Mouse (Mus musculus) erythroblast, adult 5-6 weeks (primary cell): ENCODE data around the gene Id2. TPM values are rescaled to one million over a fixed set of nuclear protein-coding genes. Genes with fewer than 3 reads are reported as not detected.

Source experiments
- ATAC-seq: replicated peaks from 2 replicates; pipeline ENCODE4 v1.8.0; 2016; ENCODE audit warnings: moderate number of reproducible peaks, mild to moderate bottlenecking, moderate TSS enrichment, inconsistent platforms; ENCODE audit not compliant: poor library complexity, low FRiP score, severe bottlenecking
- total RNA-seq, 2 experiments: library from RNA; stranded (forward) in 1 of 2; stranded (reverse) in 1 of 2; fragments of 150-400 nt in 1 of 2; fragments of 200-764, 138-1000 nt in 1 of 2; gene quantifications; 2 replicates each; pipeline versions ENCODE4 v1.2.3 to v1.2.4; 2015 to 2017; ENCODE audit warnings: low replicate concordance in 2 of 2

The Id2 gene
- total RNA-seq, 2 experiments from 2014 or later: 30.4 to 49.2 TPM

DNA sequence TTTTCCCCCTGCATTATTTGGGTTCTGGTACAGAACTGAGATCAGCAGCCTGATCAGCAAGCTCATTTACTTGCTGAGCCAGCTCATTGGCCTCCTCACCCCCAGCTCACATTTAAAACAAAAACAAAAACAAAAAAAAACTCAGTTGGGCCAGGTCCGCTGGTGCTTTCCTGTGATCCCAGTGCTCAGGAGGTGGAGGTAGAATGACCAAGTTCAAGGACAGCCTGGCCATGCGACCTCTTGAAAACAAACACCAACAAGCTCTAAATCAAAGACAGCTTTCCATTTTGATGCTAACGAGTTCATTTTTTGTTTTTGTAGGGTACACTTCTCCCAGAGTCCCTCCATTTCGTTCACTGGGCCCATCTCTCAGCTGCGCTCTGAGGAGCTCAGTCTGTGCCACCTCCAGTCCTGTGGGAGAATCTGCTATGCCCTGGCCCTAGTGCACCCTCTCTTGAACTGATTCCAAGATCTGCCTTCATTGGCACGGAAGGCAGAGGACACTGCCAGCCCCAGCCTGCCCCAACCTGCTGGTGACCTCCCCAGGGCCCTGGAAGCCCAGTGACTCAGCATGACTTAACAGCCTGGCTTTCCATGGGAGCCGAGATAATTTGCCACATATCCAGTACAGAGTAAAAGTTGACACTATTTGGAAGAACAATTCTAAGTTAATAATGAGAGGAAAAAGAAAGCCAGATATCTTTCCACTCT, 13.2 kb upstream of the Id2 start:
- no peak for ATAC-seq

DNA sequence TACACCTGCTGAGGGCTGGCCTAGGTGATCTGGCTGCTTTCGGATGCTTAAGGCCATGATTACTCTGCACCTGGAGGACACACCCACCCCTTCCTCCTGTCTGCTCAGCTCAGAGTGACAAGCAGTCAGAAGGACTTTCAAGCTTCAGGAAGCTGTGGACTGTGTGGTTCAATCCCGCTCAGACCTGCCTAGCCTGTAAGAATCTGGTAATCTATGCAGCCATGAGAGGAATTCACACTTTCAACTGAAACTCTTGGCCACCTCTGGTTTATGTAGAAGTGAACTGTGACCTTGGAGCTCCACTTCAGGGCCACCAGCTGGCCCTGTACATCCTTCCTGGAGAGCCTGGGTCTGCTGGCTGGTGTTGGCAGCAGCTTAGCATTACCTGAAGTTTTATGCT, 11.9 kb upstream of the Id2 start:
- ATAC-seq: no peak

DNA sequence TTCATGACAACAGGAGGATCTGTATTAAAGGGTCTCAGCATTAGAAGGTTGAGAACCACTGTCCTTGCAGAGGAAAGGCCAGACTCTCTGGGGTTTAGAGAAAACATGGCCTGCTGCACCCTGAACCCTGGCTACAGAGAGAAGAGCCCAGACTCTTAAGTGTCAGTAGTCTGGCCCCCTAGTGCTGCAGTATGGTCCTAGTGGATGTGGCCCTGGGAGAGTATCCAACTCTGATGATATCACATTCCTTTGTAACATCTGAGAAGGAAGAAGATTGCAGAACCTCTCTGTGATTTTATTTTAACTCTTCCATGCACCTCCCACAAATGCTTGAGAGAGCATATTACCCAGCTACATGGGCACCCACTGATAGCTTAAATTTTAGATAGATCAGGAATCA, 7.6 kb upstream of the Id2 start:
- no peak for ATAC-seq

DNA sequence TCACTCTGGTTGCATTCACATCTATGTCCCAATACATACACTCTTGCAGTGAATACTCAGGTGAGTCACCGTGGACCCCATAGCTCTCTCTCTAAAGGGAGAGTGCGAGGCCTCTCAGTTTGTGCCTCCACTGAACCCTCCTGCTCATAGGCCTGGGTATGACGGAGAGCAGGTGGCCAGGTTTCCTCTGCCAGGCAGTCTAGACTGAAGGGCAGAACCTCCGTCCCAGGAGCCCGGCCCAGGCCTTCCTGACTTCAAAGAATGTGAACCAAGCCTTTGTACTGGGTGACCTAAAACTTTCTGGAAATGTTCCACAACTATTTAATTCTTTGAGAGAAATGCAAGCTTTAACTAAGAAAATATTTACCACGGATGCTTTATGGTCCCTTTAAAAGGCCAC, 7.0 kb upstream of the Id2 start:
- no peak for ATAC-seq

DNA sequence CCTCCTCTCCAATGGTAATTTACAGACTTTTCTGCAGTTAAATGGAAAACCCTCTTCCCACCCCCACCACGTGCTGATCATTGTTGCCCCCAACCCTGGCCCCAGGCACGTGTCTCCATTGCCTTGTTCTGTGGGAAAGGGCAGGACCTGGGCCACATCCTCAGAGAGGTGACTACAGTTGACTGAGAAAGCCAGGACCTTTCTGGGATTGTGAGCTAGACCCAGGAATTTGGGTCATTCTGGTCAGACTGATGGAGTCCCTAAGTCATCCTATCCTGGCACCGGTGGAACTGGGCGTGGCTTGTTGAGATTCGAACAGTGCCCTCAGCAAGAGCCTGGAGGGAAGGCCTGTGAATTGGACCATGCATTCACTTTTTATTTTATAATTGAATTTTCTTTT, 4.4 kb upstream of the Id2 start:
- ATAC-seq: no peak

DNA sequence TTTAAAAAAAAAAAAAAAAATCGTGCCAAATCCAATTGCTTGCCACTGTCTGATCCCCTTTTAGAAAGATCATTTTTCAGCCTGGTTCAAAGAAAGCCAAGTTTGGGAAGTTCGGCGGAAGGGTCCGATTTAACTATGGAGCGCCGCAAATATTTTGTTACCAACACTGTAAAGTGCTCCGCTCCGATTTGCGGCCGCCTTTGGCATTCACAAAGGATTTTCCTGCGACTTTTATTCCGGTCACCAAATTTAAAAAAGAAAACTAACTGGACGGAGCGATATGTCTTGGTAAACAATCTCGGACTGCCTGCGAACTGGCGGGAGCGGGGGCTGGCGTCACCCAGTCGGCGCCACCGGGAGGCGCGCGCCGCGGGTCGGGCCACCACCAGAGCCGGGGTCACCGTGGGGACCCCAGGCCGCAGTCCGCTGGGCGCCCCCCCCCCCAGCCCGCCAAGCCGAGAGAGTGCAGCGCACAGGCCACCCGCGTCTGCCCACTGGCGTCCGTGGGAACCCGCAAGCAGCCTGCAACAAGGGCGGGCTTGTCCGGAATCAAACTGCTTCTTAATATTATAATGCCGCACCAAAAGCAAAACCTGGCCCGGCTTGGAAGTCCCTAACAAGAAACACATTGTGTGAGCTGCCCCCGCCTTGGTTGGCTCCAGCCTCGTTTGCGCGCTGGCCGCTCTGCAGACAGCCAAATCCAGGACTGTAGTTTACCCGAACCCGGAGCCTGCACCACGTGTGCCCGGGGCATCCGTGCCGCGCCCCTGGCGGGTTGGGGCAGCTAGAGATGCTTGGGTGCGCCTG, 3.7 kb upstream of the Id2 start:
- ATAC-seq: no peak

DNA sequence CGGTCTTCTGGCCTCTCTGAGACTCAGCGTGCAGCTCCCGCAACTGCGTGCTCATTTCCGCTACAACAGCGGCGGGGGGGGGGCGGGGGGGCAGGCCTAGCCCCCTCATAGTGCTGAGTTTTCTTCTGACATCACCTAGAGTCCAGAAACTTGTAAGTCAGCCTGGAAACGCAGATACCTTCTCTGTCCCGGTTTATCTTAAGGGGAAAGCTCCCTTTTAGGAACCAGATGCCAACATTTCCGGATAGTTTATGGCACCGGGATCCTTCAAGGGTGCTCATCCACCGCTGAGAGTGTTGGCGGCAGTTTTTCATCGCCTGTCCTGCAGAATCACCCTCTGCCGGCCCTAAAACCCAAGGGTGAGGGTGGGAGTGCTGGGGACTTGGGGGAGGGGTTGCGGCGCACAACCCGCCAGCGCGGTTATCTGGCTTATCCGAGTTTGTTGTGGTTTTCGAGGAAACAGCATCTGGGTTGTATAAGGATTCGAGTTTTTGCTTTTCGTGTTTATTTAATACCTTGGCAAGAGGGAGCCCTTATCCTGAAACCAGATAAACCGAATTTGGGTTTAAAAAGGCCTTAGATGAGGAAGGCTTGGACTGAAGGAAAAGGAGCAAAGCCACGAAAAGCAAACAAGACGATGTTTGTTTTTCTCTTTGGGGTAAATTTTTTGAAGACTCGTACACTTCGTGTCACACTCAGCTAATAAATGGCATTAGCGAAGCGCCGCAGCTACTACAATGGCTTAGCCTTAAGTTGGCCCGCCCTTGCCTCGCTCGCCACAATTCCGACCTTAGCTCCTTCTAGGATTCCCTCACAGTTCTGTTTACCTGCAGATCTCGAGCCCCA, 2.8 kb upstream of the Id2 start:
- ATAC-seq: no peak

DNA sequence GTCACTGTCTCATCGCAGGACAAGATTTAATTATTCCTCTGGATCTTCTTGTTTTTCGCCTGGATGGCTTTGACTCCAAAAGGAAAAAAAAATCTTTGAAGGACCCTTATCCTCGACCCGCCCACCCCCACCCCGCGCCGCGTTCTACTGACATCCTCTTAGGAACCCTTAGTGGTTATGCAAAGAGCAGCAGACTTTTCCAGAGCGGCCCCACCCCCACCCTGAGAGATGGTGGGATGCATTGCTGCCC, 2.3 kb upstream of the Id2 start:
- no peak for ATAC-seq

DNA sequence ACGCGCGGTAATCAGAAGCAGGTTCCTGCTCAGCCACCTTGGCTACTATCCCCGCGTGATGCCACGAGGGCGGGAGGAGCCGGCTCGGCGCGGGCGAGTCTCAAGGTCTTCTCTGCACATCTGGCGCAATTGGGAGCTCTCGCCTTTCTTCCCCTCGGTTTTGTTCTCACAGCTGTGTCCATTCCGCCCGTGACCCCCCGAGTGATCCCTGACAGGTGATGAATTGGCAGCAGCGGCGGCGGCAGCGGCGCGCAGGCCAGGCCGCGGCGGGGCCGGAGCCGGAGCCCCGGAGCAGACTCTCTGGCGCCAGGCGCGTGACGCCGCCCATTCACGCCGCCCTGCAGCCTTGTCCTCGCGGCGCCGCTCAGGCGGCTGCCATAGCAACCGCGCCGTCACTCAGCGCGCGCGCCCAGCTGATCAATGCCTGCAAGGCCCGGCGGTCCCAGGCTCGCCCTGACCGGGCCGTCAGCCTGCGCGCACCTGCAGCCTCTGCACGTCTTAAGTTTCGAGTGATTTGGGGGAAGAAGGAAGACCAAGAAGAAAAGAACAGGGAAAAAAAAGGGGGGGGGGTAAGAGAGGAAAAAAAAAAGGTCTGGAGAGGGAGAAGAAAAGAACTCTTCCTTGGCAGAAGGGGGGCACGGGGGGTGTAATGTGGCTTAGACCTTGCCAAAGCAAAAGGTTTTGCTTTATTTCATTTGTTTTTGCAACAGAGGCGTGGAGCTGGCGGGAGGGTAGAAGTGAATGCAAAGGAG, 1.8 kb upstream of the Id2 start:
- ATAC-seq: no peak

DNA sequence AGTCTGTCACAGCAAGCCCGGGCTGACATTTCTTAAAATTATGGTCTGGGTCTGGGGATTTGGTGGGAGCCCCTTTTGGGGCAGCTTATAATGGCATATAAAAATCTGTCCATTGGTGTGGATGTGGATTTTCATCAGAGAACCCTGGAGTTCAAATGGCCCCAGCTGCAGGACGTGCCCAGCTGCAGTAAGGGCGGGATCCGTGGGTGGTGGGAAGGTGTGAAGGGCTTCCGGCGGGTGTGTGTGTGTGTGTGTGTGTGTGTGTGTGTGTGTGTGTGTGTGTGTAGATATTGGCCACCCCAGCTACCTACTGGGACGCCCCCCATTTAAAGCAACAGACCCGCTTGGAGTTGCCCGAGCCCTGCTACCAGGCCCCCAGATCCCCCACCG, 1.2 kb upstream of the Id2 start:
- ATAC-seq: no peak

DNA sequence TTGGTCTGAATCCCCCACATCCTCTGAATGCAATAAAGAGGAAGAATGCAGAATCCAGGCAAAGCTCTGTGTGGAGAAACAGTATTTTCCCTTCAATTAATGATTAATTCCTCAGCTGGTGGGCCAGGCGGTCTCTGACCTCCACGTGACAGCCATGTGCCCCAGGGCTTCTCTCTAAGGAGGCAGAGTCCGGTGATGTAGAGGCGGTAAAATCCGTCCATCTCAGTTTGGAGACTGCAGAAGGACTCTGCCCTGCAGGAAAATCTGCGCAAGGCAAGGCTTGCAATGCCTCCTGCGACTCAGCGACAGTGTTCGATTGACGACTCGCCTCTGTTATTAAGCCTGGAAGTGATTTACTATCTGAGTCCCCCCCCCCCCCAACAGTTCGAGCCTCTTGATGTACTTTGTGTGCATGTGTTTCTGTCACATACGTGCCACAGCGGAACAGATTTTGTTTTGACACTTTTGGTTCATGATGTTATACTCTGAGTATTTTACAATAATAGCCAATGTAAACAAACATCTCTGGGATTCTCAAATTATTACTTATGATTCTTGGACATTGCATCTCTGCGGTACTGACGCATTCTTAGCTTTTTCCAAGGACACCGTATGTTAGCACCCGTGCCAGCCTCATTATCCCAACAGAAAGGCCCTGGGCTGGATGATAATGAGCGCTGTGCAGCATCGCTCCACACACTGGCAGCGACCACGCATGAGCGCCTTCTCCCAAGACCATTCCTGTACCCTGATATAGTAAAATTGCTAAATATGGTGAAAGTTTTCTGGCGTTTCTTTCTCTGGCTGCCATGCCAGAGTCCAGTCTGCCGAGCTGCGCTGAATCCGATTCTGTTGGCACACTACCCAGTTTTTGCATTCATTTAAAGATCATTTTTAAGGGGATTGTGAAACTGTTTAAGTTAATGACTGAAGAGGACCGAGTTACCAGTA, 545 bp upstream of the Id2 start:
- ATAC-seq: no peak

DNA sequence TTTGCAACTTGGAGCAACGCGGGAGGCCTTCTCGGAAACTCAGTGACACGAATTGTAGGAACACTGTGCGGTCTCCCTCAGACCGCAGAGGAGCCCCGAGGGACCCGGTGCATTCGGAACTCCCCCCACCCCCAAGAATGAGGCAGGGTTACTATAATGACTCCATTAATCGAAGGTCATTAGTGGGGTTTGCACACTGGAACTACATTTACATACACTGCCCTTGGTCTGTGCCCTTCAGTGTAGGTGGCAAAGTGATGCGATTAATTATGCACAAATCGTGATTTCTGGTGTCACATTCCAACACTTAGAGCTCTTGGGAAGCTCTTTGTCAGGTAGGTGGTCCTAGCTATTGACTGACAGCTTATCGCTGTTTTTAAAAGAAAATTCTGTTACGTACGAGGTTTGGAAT, 294 bp downstream of the Id2 start:
- ATAC-seq: no peak

DNA sequence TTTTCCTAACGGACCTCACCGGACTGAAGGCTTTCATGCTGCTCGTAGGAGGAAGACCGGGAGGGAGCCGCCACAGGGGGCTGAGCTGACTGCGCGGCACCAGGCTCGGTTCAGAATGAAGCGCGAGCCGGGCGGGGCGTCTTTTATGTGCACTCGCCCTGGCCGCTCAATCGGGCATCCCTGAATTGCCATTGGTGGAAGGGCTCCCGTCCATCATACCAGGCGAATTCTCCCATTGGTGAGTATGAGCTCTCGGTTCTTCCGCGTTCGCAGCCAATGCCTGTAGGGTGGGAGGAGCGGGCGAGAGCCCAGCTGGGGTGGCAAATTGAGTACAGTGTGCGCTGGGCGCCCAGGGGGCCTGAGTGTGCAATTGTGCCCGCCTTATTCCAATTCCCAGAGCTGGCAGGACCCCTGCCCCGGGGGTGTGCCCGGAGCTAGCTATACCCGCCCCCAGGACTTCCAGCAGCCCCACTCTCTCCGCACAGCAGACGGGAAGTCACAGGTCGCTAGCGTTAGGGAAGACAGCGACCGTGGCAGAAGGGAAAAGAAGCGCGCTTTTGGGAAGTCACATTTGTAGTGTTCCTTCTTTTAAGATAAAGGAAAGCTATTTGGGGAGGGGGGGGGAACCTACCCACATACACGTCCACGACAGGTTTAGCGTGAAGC, 833 bp downstream of the Id2 start:
- 0 out of 2 replicates have a peak, but pooled peaks have one; percentile 49 for ATAC-seq

DNA sequence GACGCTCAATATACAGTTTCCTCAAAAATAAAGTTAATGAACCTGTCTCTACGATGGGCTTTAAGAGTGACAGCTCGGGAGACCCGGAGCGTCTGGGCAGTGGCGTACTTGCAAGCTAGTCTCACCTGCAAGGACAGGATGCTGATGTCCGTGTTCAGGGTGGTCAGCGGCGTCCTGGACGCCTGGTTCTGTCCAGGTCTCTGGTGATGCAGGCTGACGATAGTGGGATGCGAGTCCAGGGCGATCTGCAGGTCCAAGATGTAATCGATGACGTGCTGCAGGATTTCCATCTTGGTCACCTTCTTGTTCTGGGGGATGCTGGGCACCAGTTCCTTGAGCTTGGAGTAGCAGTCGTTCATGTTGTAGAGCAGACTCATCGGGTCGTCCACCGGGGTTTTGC, 1.4 kb downstream of the Id2 start:
- ATAC-seq: no peak

DNA sequence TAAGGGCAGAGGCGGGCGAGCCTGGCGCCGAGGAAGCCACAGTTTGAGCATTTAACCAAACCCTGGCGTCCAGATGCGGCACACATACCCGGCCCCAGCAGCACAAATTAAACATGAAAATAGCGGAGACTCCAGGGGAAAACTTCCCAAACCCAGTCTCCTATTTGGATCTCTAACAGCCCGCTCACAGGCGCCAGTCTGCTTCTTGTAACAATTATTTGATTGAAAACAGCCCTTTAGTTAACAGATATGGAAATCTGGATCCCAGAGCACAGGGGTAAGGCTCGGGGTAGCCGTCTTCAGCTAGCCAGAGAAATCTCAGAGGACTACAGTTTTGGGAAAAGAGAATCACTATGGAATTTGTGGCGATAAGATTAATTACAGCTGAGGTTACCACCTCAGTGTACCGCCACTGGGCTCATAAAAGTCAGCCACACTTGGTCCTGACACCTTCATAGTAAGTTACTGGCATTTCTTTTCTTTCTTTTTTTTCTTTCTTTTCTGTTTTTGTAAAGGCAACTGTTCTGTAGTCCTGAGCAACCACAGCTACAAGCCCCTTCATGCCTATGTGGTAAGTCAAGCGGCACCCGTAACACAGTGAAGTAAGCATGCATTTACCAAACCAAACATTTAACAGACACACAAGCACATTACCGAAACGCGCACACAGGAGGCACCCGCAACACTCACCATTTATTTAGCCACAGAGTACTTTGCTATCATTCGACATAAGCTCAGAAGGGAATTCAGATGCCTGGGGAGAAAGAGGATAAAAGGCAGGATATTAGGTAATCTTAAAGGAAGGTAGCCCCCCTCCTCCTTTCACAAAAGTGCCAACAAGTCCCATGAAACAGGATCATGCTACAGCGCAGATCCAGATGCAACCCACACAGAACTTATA, 2.1 kb downstream of the Id2 start:
- ATAC-seq: no peak

DNA sequence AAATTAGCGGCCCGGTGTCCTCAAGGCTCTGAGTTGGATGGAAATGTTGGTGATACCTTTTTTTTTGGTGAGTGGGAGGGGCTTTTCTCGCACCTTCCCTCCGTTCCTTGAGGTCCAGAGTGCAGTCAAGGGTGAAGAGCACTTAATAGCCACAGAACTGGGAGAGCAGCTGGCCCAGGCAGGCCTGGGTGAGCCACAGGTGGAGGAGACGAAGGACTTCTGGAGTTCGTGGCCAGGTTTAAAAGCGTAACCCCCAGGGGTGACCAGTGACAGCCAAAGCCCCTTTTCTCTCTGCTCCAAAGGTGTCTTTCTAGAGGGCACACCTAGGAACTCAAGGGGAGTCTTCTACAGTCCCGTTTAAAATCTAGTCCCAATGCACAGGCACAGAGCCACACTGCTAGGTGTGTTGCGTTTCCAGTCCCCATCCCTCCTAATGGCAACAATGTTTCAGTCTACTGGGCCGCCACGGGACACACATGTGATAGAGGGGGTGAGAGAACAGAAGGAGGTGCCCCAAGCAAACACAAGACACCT, 3.6 kb downstream of the Id2 start:
- no peak for ATAC-seq

DNA sequence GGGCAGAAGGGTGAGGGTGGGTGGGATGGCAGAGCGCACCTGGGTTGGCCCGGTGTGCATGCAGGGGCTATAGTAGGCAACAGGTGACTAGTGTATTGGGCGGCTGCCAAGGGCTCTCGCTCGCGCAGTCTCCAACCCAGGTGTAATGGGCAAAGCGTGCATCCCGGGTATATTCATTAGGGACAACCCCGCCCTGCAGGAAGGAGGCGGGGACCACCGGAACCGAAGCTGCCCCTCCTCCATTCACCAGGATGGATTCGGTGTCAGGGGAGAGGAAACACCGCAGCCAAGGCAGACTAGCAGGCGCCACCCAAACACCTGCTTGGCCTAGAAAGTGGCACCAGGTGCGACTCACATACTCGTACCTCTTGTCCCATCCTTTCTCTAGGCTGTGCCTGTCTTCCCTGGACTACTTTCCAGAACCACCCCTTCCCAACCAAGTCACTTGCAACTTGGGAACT, 4.2 kb downstream of the Id2 start:
- no peak for ATAC-seq
